Mouse (Mus musculus) myocyte (in vitro differentiated cells): ENCODE results near the gene Psg16. TPM values are rescaled to one million over a fixed set of nuclear protein-coding genes. Genes with fewer than 3 reads are reported as not detected.

Experiments
- H3K27me3 ChIP-seq: one replicate; pipeline ENCODE4 v1.6.1; 2011; ENCODE audit not compliant: control insufficient read depth, insufficient read depth, insufficient read length
- H3K36me3 ChIP-seq: one replicate; pipeline ENCODE4 v1.6.1; 2011; ENCODE audit not compliant: control insufficient read depth, insufficient read depth
- H3K4me2 ChIP-seq: one replicate; pipeline ENCODE4 v1.6.1; 2011; ENCODE audit warnings: low read depth, control low read depth
- H3K4me3 ChIP-seq: one replicate; pipeline ENCODE4 v1.5.1; 2011; ENCODE audit warnings: mild to moderate bottlenecking, control low read depth, moderate library complexity
- H3K79me2 ChIP-seq: one replicate; pipeline ENCODE4 v1.6.1; 2011; ENCODE audit not compliant: control insufficient read depth, insufficient read depth
- H3ac ChIP-seq: one replicate; pipeline ENCODE4 v1.6.1; 2011; ENCODE audit not compliant: control insufficient read depth, insufficient read length
- CEBPB ChIP-seq: IDR thresholded peaks from 2 replicates; pipeline ENCODE4 v1.6.1; 2011; ENCODE audit warnings: mild to moderate bottlenecking, moderate library complexity; ENCODE audit not compliant: poor library complexity, insufficient read depth, severe bottlenecking
- E2F4 ChIP-seq: IDR thresholded peaks from one replicate; pipeline ENCODE4 v1.6.1; 2011; ENCODE audit warnings: mild to moderate bottlenecking, control low read depth, moderate library complexity; ENCODE audit not compliant: insufficient read depth
- MAX ChIP-seq: IDR thresholded peaks from one replicate; pipeline ENCODE4 v1.6.1; 2011; ENCODE audit warnings: low read depth, mild to moderate bottlenecking, control low read depth
- MYOD1 ChIP-seq, 3 experiments: IDR thresholded peaks; one replicate each; pipeline ENCODE4 v1.6.1; 2011; ENCODE audit warnings: control low read depth in 2 of 3, low read depth in 2 of 3, mild to moderate bottlenecking in 2 of 3, moderate library complexity in 1 of 3; ENCODE audit not compliant: insufficient read length in 2 of 3, control insufficient read depth in 1 of 3
- MYOG ChIP-seq, 3 experiments: IDR thresholded peaks; one replicate each; pipeline ENCODE4 v1.6.1; 2011; ENCODE audit warnings: control low read depth in 2 of 3, low read depth in 2 of 3, mild to moderate bottlenecking in 2 of 3; ENCODE audit not compliant: insufficient read length in 2 of 3, control insufficient read depth in 1 of 3, insufficient read depth in 1 of 3
- POLR2A ChIP-seq: IDR thresholded peaks from one replicate; pipeline ENCODE4 v1.6.1; 2011; ENCODE audit warnings: low read depth, mild to moderate bottlenecking, control low read depth, moderate library complexity; ENCODE audit not compliant: insufficient read length
- POLR2AphosphoS2 ChIP-seq: IDR thresholded peaks from one replicate; pipeline ENCODE4 v1.6.1; 2011; ENCODE audit warnings: low read depth, control low read depth; ENCODE audit not compliant: insufficient read length
- REST ChIP-seq: IDR thresholded peaks from one replicate; pipeline ENCODE4 v1.6.1; 2011; ENCODE audit warnings: mild to moderate bottlenecking, control low read depth, moderate library complexity; ENCODE audit not compliant: insufficient read depth, insufficient read length
- SRF ChIP-seq: IDR thresholded peaks from one replicate; pipeline ENCODE4 v1.6.1; 2011; ENCODE audit warnings: low read depth; ENCODE audit not compliant: control insufficient read depth, insufficient read length
- TCF12 ChIP-seq: IDR thresholded peaks from one replicate; pipeline ENCODE4 v1.6.1; 2011; ENCODE audit warnings: mild to moderate bottlenecking, control low read depth; ENCODE audit not compliant: poor library complexity, insufficient read depth, severe bottlenecking
- TCF3 ChIP-seq: IDR thresholded peaks from one replicate; pipeline ENCODE4 v1.6.1; 2011; ENCODE audit warnings: low read depth, control low read depth; ENCODE audit not compliant: insufficient read length
- USF1 ChIP-seq: IDR thresholded peaks from one replicate; pipeline ENCODE4 v1.6.1; 2011; ENCODE audit warnings: low read depth, mild to moderate bottlenecking, control low read depth, moderate library complexity
- polyA plus RNA-seq: library from polyadenylated mRNA; unstranded; fragments of >200 nt; fragmentation: generic; extraction: Trizol; gene quantifications from one replicate; pipeline ENCODE4 v1.2.1, GENCODE M21; 2012; ENCODE audit warnings: missing spikeins

Gene Psg16
- polyA plus RNA-seq, 1 experiment = not detected

DNA sequence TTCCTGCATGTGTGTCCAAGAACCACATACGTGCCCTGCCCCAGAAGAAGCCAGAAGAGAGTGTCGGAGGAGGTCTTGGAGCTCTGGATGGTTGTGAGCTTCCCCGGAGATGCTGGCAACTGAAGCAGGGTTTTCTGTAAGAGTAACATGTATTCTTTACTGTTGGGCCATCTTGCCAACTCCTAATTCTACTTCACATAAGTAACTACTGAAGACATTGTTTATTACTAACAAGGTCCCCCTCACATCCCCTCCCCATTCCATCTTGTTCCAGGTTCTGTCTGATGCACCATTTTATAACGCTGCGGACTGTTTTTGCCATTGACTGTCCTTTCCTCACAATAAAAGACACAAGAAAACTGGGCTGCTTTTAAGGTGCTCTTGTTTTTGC is 332 bp upstream of the Psg16 start:
- H3K4me2 ChIP-seq = no peak overlapping the region

DNA sequence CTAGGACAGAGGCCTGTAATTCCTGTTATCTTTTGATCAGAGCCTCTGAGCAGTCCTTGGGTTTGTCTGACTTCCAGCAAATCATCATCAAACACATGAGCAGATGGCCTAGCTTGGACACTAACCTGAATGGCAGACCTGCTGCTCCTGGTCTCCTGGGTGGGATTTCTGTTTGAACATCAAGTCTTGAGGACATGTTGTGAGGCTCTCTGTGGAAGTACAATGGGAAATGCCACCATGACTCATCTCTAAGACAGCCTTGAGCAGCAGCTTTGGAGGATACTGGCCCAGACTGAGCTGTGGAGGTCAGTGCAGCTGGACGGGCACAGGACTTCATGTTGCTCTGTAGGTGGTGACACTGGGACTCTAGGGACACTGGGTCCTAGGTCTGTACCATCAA is 2.7 kb downstream of the Psg16 start:
- Histone ChIP-seq H3K4me2 (no peak overlapping the region), H3K4me3 (no peak overlapping the region), H3K36me3 (no peaks in the 10 kb centered on the region), H3ac (no peak overlapping the region), H3K79me2 (no peaks in the 10 kb centered on the region), H3K27me3 (no peaks in the 10 kb centered on the region)
- TF ChIP-seq USF1 (no peak), POLR2AphosphoS2 (no peak), E2F4 (no peak), TCF3 (no peak), MYOD1 (IDR thresholded peaks at IDR 0.05; ENCODE audit: control insufficient read depth in 1 of 3, insufficient read length in 2 of 3, low read depth in 2 of 3) (no peak), POLR2A (no peak), MAX (no peak), CEBPB (no peak), TCF12 (no peak)

More for the DNA sequence above, 332 bp upstream of the Psg16 start:
- TF ChIP-seq USF1 = no peak
- TF ChIP-seq POLR2AphosphoS2 = no peak
- TF ChIP-seq POLR2A = no peak
- TF ChIP-seq E2F4 = no peak
- no peak for TF ChIP-seq REST
- TF ChIP-seq MYOG (IDR thresholded peaks at IDR 0.05; ENCODE audit: control insufficient read depth in 1 of 3, insufficient read depth in 1 of 3, insufficient read length in 2 of 3, low read depth in 2 of 3) = no peak
- no peak for TF ChIP-seq TCF3
- no peak for TF ChIP-seq SRF
- no peak for TF ChIP-seq MAX
- TF ChIP-seq MYOD1 (IDR thresholded peaks at IDR 0.05; ENCODE audit: control insufficient read depth in 1 of 3, insufficient read length in 2 of 3, low read depth in 2 of 3) = no peak
- TF ChIP-seq TCF12 = no peak
- no peak for TF ChIP-seq CEBPB
- H3K36me3 ChIP-seq = no peaks in the 10 kb centered on the region
- no peak overlapping the region for H3K4me3 ChIP-seq
- H3K27me3 ChIP-seq = no peaks in the 10 kb centered on the region
- no peak overlapping the region for H3ac ChIP-seq
- no peaks in the 10 kb centered on the region for H3K79me2 ChIP-seq

DNA sequence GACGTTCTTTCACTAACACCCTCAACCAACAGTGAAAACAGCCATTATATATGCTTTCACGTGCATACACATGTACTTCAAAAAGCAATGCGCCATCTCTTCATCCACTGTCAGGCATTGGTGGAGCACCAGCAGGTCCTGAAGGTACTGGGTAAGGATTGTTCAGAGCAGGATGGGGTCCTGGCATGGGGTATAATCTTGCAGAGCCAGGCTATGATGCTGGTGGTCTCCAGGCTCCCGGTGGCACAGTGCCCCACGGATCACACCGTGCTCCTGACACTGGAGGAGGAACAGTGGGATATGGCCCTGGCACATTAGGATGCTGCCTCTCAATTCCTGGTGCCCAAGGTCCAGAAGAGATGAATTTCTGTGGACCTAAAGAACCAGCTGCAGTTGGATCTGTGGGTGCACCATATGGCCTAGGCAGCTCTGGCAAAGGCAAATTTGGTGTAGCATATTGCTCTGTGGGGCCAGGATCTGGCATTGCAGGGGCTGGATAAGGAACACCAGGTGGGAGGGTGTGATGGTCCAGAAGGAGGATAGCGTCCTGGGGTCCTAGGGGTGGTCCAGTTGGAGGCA is 4.3 kb downstream of the Psg16 start:
- H3K79me2 ChIP-seq = no peaks in the 10 kb centered on the region
- no peak overlapping the region for H3ac ChIP-seq
- no peaks in the 10 kb centered on the region for H3K27me3 ChIP-seq
- no peak for TF ChIP-seq MYOD1 (IDR thresholded peaks at IDR 0.05; ENCODE audit: control insufficient read depth in 1 of 3, insufficient read length in 2 of 3, low read depth in 2 of 3)
- no peak for TF ChIP-seq TCF3
- no peak for TF ChIP-seq TCF12
- TF ChIP-seq CEBPB = no peak
- TF ChIP-seq REST = no peak
- TF ChIP-seq USF1 = no peak
- no peak for TF ChIP-seq POLR2A
- TF ChIP-seq E2F4 = no peak
- no peak for TF ChIP-seq MYOG (IDR thresholded peaks at IDR 0.05; ENCODE audit: control insufficient read depth in 1 of 3, insufficient read depth in 1 of 3, insufficient read length in 2 of 3, low read depth in 2 of 3)
- no peak for TF ChIP-seq SRF
- TF ChIP-seq POLR2AphosphoS2 = no peak
- TF ChIP-seq MAX = no peak
- no peak overlapping the region for H3K4me3 ChIP-seq
- no peak overlapping the region for H3K4me2 ChIP-seq
- H3K36me3 ChIP-seq = no peaks in the 10 kb centered on the region

DNA sequence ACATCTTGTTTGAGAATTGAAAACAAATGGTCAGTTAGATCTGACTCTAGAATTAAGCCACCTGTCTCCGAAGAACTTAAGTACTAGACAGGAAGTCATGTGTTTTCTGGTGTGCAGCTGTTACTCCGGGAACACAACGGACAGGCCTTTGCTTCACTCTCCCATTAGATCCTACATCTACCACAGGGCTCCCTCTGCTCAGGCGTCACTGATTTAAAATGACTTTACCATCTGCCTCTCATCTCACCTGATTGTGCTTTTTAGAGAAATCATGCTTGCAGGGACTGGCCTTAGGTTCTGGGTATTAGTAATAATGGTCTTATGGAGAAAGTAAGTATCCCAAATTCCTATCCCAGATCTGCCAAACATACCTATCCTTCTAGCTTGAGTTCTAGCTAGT is 8.9 kb downstream of the Psg16 start:
- Histone ChIP-seq H3ac (no peak overlapping the region), H3K79me2 (no peaks in the 10 kb centered on the region), H3K36me3 (no peaks in the 10 kb centered on the region), H3K4me3 (no peak overlapping the region), H3K27me3 (no peaks in the 10 kb centered on the region), H3K4me2 (no peak overlapping the region)
- TF ChIP-seq POLR2AphosphoS2 (no peak), MYOD1 (IDR thresholded peaks at IDR 0.05; ENCODE audit: control insufficient read depth in 1 of 3, insufficient read length in 2 of 3, low read depth in 2 of 3) (peak in 2 of 3 experiments; percentile 0 to 23)

DNA sequence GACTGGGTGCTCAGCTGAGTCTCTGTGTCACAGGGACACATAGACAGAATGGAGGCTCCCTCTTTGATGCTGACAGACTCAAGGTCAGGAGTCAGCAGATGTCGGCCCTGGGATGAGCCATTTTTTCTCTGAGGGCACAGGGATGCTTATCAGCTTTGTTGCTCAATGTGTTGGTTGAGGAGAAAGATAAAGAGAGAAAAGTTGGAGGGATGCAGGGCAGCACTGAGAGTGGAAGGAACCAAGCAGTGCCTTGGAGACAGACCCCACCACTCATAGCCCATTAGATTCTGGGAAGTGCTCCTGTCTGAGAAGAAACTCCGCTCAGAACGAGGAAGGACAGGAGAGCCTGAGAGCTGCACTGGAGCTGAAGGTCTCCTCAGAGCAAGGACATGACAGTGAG is 13.9 kb downstream of the Psg16 start:
- H3K79me2 ChIP-seq = no peaks in the 10 kb centered on the region
- no peak overlapping the region for H3K4me2 ChIP-seq
- H3K27me3 ChIP-seq = no peaks in the 10 kb centered on the region
- TF ChIP-seq E2F4 = no peak
- no peak for TF ChIP-seq TCF12
- TF ChIP-seq POLR2AphosphoS2 = no peak
- no peak for TF ChIP-seq TCF3
- TF ChIP-seq REST = no peak
- no peak for TF ChIP-seq CEBPB
- TF ChIP-seq MYOG (IDR thresholded peaks at IDR 0.05; ENCODE audit: control insufficient read depth in 1 of 3, insufficient read depth in 1 of 3, insufficient read length in 2 of 3, low read depth in 2 of 3) = no peak
- TF ChIP-seq MAX = no peak
- no peak for TF ChIP-seq SRF
- TF ChIP-seq POLR2A = no peak
- no peak for TF ChIP-seq USF1
- no peak for TF ChIP-seq MYOD1 (IDR thresholded peaks at IDR 0.05; ENCODE audit: control insufficient read depth in 1 of 3, insufficient read length in 2 of 3, low read depth in 2 of 3)
- no peak overlapping the region for H3ac ChIP-seq
- H3K36me3 ChIP-seq = no peaks in the 10 kb centered on the region
- no peak overlapping the region for H3K4me3 ChIP-seq
